Mouse (Mus musculus) fibroblast of lung, adult 2 months (primary cell): ENCODE measurements around the gene Snhg11.

Experiments
- DNase-seq: peaks from one replicate; pipeline ENCODE4 v3.0.0-alpha.2; 2011; ENCODE audit warnings: low read depth

Gene Snhg11

DNA sequence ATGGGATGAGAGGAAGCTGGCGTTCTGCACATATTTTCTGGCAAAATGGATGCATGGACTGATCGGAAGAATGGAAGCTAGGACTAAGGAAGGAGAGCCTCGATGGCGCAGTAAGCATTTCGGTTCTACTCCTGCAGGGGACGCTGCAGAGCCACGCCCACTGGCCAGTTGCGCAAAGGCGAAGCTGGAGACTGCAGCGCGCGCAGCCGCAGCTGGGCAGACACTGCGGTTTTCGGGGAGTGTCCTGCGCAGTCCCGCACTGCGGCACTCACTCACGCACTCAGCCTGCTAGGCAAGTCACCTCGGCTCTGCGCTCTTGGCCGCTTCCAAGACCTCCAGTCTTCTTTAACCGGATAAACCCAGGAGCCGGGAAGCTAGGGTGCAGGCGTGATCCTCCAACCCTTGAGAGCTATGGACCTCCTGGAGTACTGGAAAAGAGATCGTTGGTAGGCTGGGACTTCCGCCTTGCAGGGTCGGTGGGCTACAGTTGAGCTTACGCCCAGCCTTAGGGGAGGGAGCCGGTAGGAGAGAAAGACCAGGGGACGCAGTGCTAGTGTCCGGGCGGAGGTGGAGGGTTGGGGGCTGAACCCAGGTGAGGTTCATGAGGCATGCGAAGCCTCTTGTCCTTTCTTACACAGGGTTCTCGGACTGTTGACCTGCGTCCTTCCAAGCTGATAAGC lies at the start of gene Snhg11:
Gene Snhg11, plus strand, starts transcription at position 196 of the 680 bp plus-strand sequence.
- no peak for DNase-seq

DNA sequence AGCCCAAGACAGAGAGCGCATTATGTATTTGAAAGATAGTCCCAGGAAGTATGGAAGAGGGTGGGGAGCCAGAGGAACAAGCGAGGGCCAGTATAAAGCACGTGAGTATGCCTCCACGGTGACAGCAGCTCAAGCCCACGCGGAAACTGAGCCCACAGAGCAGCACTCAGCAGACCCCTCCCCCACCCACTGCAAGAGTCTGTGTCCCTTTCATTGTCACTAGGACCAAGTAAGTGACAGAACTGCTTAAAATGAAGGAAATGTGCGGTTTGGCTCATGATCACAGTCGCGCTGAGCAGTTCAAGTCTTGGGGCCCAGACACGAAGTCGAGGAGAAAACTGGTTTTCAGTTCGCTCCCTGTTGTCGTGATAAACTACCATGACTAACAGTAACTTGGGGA lies 41.1 kb upstream of the Snhg11 start:
- DNase-seq: no peak

DNA sequence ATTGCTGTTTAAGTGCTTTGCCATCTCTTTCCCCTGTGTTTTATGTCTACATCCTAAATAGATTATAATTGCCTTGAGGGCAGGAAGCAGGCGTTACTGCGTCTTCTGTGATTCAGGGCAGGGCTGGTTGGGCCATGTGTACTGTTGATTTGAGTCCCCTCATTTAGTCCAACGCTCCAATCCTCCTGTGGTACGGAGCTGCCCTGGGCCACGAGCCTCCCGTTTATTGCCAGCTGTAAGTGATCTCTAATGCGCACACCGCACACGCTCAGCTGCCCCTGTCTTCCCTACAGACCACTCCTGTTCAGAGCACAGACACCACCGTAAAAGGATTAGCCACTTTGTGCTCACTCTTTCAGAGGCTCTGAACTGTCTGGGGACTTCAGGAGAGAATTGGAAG lies 37.7 kb upstream of the Snhg11 start:
- no peak for DNase-seq

DNA sequence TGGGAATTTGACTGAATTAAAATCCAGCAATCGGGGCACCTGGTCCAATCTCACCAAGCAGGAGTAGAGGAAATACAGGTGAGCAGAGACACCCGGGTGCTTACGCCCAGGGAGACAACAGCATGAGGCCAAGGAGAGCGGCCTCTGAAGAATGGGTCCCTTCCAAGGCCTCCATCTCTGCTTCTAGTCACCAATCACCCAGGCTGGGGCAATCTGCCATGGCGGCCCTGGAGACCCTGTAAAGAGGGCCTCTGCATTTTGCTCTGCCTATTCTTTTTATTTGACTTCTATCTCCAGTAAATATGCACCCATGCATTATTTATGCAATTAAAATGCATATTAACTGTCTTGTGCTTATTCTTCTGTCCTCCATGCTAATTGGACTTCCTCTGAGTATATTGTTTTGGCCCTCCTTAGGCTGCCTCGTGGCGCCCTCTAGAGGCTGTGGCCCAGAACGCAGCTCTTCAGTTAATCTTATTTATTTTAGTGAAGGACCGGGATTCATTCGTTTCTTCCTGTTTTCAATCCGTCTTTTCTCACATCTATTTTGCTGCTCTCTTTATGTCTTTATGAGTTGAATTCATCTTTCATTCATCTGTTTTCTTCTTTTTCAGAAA lies 35.4 kb upstream of the Snhg11 start:
- DNase-seq: peak; percentile 28

DNA sequence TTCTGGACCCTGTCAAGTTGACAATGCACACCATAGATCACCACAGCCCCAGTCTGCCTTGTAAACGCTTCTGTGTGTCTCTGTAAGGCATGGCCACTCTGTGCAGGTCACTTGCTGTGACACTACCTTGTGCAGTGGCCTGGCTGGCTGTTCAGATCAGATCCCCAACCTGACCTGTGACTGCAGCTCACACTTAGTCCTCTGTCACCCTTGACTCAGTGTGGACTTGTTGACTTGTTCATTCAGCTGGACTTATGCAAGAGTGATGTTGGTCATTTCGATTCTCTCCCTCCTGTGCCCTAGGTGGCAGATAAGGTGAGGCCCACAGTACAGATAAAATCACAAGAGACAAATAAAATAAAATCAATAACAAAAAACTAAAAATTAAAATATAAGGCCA lies 34.1 kb upstream of the Snhg11 start:
- DNase-seq: no peak

DNA sequence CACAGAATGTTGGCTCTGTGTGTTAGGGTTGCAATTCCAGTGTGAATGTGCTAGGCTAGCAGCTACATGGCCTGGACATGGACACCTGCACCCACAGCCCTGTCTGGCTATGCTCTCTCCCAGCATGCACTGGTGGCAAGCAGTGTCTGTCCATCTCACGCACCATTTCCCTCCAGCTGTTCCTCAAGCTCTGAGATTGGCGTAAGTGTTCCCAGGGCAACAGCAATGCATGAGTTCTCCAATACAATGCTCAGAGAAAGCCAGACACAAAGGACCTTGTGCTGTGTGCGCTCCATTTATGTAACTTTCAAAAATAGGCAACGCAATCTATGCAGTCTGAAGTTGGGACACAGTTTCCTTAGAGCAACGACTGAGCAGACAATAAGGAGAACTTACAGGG lies 31.9 kb upstream of the Snhg11 start:
- no peak for DNase-seq

DNA sequence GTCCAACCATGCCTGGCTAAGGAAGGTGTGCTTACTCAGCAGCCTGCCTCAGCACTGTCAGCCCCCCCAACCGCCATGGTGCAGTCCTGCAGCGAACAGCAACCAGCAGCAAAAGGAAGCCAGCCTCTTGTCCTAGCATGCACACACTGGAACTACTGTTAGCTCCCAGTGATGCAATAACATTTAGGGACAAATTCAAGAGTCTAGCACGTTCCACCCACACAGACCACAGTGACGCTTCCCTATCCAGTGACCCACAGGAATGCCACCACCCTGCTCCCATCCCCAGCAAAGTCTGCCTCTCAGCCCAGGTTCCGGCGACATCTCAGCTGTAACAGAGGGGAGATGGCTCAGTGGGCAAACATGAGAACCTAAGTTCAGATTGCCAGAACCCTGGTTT lies 29.0 kb upstream of the Snhg11 start:
- DNase-seq: no peak

DNA sequence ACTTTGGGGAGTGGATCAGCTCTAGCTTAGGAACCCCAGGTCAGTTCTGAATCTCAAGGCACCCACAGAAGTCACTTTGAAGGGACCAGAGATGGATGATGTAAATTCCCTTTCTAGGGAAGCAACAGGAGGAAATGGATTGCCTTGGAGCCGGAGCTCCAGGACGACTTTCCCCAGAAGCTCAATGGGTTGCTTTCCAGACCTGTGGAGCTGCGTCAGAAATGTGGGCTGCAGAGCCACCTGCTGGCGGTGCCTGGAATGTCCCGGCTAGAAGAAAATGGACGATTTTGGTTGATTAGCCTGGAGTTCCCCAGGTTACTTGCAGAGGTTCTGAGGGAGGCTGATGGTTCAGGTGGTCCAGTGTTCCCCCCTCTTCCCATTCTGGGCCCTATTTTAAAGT lies 27.6 kb upstream of the Snhg11 start:
- DNase-seq: peak; percentile 20

DNA sequence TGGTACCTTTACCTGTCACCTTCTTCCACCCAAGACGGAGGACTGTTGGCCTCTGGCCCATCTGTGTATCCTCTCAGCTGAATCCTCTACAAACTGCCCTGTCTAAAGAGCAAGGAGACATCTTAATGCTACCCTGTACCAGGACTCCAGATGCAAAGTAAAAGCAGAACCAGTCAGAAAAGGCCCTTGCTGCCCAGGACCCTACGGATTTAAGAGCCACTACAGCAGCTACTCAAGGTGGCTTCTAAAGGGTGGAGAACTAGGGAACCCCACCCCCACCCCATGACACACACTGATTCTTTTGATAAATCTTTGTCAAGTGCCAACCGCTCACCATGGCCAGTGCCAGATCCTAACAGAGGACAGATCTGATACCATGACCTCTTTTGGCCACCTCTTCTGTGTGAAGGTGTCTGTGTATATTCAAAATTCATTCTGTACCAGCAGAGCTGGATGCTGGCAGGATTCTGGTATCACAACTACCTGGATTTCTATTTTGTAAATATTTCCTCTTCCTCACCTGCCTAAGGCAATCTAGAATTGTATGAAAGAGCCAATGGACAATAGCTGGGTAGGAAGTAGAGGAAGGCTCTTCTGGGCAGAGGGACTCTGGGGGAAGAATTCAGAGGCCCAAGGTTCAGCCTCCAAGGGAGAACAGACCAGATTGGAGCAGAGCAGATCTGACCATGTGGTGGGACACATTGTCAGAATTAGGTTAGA lies 22.5 kb upstream of the Snhg11 start:
- no peak for DNase-seq

DNA sequence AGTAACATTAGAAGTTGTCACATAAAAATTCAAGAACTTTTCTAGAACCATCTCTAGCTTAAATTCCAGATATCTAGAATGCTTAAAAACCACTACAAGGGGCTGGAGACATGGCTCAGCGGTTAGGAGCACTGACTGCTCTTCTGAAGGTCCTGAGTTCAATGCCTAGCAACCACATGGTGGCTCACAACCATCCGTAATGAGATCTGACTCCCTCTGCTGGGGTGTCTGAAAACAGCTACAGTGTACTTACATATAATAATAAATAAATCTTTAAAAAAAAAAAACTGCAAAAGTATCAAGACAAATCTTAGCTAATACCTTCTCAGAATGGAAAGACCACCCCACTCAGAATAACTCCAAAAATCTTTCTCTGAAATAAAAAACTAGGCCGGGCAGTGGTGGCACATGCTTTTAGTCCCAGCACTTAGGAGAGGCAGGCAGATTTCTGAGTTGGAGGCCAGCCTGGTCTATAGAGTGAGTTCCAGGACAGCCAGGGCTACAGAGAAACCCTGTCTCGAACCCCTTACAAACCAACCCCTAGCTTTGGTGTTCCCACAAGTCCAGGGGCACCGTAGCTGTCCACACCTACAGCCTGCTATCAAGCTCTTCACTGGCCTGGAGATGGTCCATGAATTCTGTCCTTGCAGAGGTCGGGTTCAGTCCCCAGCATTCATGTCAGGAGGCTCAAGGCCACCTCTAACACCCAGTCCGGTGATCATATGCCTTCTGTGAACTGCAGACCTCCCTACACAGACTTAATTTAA lies 20.9 kb upstream of the Snhg11 start:
- DNase-seq: no peak

DNA sequence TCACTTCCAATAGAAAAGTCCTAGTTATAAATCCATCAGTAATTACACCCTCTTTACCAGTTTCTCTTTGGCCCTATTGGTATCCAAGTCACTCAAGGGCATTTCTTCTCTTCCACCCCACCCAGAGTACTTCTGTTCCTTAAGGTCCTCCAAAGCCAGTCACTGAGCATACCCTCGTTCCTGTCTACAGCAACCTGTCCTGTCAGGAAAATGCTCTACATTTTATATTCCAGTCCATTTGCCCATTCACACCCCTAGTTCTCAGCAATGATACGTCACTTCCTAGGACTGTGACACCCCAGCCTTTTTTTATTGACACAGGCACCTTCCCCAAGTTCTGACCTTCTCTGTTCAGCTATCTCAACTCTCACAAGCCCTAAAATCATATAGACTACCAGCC lies 20.2 kb upstream of the Snhg11 start:
- DNase-seq: no peak

DNA sequence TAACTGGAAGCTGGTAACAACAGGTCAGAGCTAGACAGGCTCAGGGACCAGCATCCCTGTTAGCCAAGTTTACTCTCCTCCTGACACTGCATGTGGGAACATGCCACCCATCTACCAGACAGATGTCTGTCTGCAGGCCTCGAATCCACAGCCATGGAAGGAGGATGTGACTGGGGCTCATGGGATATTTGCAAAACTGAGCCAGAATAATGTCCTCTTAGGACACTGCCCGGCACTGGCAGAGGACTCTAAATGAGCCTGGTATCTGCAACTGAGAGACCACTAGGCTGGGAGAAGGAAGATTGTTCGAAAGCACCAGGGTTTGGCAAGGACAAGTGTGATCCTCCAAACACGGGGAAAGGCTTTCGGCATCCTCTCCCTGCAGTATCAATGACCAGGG lies 19.3 kb upstream of the Snhg11 start:
- no peak for DNase-seq

DNA sequence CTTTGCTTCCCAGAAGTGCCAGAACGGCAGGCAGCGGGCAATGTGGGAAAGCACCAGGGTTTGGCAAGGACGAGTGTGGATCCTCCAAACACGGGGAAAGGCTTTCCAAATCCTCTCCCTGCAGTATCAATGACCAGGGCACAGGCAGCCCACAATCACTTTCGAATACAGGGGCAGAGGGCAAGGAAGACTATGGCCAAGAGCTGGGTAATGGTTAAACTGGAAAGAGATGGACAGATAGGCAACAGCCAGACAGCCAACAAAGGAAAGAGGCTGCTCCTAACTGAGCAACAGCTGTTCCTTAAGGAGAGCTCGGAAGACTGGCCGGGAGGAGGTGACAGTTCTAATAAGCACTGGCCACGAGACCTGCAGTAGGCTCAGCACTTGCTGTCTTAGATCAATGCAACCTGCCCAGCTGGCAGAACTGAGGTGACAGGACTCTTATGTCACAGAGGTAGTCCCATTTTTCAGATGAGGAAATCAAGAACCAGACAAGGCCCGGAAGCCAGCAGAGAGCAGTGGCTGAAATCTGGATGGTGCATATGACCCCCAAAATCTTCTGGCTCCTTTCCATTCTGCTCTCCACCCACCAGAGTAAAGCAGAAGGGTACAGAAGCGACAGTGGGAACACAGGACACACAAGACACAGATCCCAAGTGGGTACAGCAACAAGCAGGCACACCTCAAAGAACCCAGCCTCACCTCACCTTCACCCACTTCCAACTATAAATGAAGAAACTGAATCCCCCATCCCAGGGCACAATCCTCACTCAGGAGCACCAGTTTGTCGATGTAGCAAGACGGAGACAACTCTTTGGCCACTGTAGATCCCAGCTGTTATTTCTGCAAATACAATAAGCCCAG lies 15.4 kb upstream of the Snhg11 start:
- DNase-seq: no peak

DNA sequence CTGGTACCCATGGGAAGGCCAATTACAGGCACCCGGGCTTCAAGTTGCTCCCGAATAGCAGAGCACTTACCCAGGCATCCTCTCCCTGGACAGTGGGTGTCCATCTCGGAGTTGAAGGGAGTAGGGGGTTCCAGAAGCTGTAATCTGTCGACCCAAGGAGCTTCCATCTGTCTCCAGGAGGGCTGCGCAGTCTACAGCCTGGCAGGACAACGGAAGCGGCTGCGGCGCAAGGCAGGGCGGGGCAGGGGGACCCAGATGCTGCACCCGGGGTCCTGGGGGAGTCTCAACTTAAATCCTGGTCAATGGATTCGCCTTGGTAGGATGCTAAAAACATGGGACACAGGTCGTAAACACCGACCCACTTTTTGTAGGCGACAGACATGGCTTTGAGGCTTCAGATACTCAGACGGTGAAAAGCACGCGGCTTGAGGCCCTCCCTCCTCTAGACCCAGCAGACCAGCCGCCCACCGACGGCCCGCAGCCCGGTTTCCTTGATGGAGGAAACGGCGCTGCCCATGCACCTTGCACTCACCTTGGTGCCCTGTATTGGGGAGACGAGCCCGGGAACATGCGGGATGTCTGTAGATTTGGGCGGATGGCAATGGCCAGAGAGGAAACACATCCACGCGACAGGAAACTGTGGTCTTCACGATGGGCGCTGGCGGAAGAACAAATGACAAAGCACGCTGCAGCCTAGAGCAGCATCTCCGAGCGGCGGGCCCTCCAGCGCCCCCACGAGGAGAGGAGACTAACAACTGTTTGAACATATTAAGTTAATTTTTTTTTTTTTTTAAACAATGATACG lies 14.4 kb upstream of the Snhg11 start:
- no peak for DNase-seq

DNA sequence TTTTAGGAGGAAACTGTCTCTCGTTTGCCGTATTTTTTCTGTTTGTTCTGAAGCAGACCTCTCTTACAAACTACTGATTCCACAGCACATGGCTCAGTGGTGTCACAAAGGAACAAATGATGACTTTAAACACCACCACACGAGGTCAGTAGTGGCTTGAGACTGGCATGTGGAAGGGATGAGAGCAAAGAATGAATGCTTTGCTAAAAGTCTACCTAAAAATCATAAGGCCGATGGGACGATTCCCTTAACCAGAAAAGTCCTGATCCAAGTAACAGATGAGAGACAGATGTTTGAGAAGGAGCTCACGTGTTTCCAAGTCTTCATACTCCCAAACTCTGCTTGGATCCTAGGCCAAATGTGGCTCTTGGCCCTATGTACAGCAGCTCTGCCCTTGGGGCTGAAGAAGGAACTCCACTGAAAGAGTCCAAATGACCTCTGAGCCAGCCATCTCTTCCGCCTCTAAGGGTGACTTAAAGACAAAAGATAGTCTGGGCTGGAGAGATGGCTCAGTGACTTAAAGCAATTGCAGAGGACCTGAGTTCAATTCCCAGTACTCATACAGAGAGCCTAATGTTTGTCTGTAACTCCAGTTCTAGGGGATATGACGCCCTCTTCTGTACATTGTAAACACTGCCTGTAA lies 13.6 kb upstream of the Snhg11 start:
- peak; percentile 62 for DNase-seq

DNA sequence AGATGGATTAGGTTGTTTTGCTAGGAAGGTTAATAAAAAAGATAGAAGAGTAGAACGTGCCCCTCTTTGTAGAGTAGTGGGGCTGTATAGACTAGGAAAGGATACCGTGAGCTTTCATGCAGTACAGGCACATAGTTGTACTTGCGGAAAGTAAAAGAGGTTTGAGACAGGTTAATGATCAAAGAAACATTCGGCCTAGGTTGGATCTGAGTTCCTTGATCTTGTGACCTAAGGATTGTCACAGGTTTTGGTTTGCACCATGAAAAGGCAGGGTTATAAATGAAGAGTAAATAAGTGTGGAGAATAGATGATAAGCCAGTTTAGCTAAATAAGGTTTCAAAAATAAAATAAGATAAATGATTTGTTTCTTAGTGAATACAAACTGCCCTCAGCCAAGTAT lies 11.3 kb upstream of the Snhg11 start:
- DNase-seq: no peak

DNA sequence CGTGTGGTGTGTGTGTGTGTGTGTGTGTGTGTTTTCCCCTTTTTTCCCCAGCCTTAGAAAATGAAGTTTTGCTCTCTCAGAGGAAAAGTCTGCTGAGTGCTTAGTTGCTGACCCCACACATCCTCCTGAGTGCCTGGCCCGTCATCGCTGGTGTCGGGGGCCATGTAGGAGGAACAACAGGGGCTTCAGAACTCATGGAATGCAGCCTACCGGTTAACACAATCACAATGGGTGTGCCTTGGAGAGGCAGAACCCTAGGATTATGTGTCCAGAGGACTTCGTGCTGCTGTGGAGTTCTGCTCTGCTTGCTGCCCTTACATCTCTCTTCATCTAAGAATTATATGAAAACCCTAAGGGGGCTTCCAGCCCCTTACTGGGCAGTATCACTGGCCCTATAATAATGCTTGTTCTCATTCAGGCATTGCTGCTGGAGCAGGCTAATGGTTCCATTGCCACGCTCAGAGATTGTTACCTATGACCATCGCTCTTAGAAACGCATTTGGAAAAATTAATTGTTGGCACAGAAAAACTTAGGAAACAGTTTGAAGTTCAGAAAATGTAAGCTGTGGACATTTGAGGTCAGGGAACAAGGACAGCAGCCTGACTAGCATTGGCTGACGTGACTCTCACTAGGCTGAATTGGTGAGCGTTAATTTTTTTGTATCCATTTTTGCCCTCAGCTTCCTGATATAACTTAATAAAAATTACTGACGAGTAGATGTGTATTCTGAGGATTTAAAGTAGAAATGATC lies 10.2 kb upstream of the Snhg11 start:
- DNase-seq: no peak

DNA sequence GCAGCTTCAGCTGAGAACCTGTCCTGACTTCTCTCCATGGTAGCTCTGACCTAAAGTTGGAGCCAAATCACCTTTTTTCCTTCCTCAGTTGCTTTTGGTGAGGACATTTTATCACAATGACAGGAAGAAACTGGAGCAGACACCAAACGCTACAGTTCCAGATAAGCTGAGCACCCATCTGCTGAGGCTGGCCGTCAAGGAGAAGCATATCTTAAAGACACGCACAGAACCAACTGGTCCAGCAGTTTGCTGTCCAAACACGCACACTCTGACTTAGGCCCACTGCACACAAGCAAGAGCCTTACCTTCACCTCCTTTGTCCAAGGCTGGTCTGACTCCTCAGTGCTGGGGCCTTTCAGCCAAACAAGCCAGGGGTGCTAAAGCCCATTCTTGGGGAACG lies 7.8 kb upstream of the Snhg11 start:
- DNase-seq: no peak

DNA sequence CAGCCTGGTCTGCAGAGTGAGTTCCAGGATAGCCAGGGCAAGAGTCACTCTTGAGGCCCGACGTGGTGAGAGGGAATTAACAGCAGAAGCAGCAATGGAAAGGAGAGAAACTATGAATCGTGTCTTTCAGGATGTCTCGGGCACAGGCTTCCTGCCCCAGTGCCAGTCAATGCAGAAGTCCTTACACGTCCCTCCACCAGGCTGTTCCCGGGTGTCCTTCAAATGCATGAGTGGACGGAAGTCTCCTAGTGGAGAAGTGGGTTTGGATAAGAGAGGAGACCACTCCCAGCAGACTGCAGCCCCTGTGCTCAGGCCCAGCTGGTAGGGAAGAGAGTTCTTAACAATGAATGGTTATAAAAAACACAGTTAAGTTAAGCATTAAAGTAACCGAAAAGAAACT lies 7.1 kb upstream of the Snhg11 start:
- no peak for DNase-seq
